Mouse (Mus musculus): ENCODE results near the gene Jmy.

The Jmy gene

DNA sequence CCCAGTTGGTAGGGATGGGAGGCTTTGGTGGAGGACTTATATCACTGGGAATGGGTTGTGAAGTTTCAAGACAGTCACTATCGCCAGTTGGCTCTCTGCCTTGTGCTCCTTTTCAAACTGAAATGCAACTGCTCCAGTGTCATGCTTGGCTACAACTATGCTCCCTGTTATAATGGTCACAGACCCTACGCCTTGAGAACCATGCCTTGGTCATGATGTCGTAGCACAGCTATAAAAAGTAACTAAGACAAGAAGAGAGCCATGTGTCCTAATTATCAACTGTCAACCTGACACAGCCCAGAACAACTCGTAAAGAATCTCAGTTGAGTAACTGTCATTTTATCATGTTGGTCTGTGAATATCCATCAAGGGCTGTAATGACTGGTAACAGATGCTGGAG, 41.0 kb downstream of the Jmy start:
- no peak for DNase-seq (ENCODE audit: low read depth, low spot score)

DNA sequence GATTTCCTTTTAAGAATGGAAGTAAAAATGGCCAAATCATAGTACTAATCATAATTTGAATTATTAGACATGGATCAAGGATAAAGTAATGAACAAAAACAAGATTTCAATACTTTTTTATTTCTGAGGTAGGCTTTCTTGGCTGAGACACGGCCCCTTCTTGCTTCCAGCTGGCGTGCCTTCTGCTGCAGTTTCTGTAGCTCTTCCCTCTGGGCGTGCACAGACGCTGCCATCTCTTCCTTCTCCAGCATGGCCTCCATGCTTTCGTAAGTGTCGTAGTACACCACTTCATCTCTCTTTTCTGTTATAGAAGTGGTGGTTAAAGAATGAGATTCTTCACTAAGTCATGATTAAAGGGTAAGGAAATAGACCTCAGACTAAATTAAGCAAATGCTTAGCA, 46.3 kb downstream of the Jmy start:
- no peak for DNase-seq (ENCODE audit: low read depth, low spot score)

DNA sequence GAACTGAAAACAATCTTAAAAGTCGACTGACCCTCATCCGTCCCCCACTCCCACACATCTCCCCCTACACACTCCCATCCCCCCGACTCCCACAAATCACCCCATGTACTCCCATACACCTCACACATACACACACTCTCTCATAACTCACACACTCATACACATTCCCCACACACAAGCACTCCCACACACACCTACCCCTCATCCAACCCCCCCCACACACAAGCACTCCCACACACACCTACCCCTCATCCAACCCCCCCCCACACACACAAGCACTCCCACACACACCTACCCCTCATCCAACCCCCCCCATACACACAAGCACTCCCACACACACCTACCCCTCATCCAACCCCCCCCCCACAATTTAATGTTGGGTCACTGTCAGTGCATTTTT, 59.4 kb downstream of the Jmy start:
- DNase-seq (ENCODE audit: low read depth, low spot score), result no peak

DNA sequence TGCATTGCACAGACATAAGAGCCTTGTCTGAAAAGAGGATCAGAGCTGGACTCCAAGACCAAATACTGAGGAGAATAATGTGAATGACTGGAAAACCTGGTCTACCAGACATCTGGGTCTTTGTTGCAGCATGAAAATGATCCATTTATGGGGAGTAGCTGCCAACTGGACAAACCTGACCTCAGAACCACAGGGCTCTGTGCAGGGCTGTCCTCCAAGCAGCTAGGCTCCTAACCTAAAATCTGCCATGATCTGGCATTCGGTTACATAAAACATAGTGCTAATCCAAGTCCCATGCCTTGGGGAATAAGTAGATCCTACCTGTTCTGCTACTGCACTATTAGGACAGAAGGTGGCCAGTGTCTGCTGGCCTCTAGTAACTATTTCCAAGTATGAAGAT, 70.4 kb downstream of the Jmy start:
- no peak for DNase-seq (ENCODE audit: low read depth, low spot score)

DNA sequence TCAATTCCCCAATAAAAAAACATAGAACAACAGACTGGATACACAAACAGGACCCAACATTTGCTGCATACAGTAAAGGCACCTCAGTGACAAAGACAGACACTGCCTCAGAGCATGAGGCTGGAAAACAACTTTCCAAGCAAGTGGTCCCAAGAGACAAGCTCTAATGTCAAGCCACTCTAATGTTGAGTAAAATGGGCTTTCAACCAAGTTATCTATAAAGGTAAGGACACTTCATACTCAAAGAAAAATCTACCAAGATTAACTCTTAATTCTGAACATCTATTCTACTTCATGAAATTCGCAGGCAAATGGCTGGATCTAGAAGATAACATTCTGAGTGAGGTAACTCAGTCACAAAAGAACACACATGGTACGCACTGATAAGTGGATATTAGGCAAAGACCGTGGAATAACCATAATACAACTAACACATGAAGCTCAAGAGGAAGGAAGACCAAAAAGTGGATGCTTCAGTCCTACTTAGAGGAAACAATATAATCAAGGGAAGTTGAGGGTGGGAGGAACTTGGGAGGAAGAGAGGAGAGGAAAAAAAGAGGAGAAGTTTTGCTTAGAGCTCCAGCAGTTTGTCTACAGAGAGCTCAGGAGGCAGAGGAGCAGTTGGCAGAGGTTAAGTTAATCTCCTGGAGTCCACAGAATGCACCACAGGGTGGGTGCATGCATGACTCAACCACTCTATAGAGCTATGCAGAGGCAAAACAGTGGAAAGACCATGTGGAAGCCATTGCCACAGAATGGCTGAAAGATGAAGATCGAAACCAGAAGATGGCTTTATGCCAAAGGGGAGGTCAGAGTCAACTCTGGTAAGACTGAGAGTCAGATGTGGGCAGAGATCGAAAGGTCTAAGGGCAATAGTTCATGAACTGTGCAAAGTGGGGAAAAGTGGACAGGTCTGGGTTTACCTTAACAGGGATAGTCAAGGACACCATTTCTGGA, 71.4 kb downstream of the Jmy start:
- DNase-seq (ENCODE audit: low read depth, low spot score), result no peak

DNA sequence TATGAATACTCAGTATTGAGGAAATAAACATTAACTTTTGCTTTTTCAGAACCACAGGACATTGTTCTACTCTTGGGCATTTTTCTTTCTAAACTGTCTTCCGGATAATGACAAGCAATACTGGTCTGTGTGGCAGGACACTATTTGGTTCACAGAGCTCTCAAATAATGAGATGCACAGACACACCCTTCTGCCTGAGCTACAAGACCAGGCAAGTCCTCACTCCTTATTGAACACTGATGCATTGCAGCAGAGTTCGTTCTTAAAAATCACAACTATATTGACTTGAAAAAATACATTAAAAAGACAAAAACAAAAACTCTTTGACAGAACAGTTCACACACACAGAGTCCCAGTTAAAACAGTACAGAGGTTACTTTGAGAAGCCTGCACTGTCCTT, 76.4 kb downstream of the Jmy start:
- DNase-seq (ENCODE audit: low read depth, low spot score), result no peak

DNA sequence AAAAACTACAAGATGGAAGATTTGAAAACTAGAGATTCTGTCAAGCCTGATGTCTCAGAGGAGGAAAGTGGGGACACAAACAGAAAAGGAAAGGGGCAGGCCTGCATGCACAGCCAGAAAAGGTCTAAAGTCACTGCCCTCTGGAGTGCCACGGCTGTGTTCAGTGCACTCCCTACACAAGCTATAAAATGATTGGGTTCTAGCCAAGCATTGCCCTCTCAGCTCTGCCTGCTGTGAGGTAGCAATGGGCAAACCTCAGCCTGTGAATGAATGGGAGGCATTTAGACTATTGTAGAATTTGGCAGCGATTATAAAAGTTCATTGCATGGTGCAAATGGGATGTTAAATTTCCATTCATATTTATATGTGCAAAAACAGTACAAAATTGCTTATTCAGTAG, 79.8 kb downstream of the Jmy start:
- no peak for DNase-seq (ENCODE audit: low read depth, low spot score)

DNA sequence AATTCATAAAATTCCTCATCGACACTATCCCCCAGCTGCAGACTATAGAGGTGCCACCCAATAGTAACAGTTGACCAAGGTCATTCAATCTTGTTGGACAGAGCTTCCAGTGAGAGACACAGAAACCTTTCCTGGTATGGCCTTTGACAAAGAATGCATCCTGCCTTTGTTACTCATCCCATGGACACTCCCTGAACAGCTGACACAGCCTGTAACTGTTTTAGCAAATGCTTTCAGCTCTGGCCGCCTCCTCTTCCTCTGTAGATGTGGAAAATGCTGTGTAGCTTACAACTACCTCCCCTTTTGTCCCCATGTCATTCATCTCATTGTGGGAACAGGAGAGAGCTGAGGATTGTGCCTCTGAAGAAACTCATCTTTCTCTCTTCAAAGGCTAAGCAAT, 81.3 kb downstream of the Jmy start:
- no peak for DNase-seq (ENCODE audit: low read depth, low spot score)

DNA sequence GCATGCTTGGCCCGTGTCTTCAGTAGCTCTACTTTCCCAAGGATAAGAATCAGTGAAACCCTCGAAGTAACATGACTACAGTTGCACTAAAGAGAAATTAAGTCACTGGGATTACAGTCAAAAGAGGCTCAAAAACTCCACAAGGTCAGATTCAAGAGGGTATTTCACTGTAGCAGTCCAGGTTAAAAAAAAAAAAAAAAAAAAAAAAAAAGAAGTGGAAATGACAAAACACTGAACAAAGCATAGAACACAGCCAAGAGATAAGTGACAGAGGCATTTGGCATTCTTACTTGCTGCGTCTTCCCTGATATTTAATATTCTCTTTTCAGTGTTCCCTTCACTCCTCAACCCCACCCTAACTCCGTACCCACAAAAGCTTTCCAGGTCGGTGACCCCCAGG, 84.6 kb downstream of the Jmy start:
- no peak for DNase-seq (ENCODE audit: low read depth, low spot score)

DNA sequence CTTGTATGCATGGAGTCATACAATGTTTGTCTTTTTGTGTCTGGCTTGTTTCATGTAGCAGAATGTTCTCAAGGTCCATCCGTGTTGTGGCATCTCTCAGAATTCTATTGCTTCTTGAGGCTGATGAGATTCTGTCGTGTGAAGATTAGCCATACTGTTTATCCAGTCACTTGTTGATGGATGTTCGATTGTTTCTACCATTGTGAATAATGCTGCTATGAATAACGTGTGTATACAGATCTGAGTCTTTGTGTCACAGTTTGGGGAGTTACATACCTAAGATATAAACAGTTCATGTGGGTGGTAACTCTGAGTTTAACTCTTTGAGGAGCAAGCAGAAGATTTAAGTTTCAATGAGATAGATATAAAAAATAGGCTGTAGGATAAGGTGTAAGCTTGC, 89.3 kb downstream of the Jmy start:
- no peak for DNase-seq (ENCODE audit: low read depth, low spot score)

DNA sequence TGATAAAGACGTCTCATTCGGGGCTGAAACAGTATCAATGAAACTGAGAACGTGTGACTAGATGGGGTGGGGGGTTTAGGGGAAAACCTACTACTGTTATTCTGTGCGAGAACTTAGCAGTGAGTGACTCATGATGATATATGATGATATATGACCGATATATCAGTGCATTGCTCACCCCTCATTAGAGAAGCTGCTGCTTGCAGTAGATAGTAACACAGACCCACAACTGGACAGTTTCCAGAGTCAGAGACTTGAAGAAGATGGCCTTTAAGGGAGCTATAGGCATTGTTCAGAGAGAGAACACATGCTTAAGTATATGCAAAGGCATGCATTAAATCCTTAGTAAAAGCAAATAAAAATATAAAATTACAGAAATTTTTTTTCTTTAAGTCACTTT, 92.8 kb downstream of the Jmy start:
- no peak for DNase-seq (ENCODE audit: low read depth, low spot score)

DNA sequence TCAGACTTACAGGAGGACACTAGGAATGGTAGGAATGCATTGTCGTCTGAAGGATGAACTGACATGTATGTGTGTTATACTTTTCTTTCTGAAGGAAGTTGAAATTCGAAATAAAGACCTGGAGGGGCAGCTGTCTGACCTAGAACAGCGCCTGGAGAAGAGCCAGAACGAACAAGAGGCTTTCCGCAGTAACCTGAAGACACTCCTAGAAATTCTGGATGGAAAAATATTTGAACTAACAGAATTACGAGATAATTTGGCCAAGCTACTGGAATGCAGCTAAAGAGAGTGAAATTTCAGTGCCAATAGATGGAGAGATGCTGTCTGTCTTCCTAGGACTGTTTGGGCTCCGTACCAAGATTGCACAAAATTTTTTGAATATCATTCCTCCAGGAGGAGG, 97.7 kb downstream of the Jmy start:
- no peak for DNase-seq (ENCODE audit: low read depth, low spot score)

DNA sequence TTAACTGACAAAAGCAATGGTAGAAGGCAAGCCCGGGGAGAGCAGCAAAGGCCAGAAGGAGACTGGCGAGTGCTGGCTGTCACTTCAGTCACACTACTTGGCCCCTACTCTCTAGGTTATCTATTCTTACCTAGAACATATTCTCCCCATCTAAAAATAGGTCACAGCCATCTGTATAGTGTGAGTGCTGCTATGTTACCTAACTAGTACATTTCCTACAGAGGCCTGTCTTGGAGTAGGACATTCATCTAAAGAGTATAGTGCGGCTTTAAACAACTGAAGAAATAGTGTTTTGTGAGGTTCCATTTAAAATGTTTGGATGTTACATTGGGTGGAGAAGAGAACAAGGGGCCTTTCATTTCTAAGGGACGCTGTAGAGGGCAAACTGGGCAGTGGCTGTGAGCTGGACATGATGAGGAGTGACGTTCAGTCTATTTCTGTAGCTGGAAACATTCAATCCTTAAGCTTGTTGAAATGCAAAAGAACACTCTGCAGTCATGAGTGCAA, 99.8 kb downstream of the Jmy start:
- no peak for DNase-seq (ENCODE audit: low read depth, low spot score)

DNA sequence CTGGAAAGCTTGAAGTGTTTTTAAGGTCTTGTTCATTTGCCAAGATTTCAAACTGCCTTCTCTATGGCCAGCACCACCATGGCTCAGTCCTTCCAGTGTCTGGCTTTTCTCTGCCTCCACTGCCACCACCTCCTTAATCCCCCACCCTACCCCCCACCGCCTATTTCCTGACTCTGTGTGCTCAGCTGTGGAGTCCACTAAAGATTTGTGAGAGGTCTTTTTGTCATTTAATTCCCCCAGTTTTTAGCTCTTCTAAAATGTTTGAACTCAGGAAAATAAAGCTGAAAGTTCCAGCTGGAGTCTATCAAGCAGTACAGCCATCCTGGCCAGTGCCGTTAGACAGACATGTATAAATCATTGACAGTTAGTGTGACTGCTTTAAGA, 110.4 kb downstream of the Jmy start:
- peak; percentile 9 for DNase-seq (ENCODE audit: low read depth, low spot score)

DNA sequence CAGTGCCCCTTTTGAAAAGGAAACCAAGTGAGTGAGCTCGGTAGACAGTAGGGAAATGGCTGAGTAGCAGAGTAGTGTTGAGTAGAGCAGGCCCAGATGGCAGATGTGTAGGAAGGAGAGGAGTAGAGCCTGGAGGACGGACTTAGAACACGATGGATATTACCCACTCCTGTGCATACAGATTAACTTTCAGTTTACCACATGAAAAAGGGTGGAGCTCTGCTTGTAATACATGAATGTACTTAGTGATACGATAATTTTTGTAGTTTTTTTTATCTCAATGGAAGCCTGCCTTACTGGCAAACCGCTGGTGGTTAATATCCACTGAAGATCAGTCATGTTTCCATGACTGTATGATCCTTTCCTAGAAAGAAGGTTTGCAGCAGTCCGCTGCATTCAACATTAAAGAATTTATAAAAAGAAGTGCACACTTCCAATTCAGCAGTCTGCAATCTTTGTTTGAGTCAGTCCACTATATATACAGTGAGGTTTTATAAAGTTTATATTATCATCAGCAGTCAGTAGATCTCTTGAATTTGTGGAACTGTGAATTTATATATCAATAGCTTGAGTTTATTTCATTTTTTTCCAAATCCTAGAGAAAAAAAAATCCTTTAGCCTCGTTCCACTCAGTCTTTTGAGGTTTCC, 110.9 kb downstream of the Jmy start:
- no peak for DNase-seq (ENCODE audit: low read depth, low spot score)

DNA sequence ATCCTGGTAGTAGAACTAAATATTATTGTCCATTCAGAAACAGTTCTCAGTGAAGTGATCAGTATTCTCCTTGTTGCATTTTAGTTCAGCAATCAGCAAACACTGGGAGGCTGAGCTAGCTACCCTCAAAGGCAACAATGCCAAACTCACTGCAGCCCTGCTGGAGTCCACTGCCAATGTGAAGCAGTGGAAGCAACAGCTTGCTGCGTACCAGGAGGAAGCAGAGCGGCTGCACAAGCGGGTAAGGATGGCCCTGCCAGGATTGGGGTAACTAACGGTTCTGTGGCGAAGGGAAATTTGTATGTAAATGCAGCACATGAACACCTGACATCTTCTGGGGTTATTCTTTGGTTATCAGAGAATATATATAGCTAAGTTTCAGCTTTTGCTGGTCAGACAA, 112.2 kb downstream of the Jmy start:
- no peak for DNase-seq (ENCODE audit: low read depth, low spot score)

DNA sequence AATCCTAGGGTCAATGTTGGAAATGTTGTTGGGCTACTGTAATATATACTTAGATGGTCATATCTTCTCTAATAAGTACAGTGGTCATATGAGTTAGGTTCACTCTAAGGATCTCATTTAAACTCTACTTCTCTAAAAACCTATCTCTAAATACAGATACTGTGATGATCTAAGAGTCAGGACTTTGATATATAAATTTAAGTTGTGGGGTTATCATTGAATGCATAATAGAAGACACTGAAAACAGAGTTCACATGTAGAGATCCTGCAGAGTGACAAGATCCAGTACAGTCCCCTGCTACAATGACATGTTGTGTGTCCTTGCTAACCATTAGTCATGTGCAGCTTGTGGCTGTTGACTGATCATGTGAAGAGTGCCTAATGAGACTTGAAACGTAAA, 114.5 kb downstream of the Jmy start:
- no peak for DNase-seq (ENCODE audit: low read depth, low spot score)

DNA sequence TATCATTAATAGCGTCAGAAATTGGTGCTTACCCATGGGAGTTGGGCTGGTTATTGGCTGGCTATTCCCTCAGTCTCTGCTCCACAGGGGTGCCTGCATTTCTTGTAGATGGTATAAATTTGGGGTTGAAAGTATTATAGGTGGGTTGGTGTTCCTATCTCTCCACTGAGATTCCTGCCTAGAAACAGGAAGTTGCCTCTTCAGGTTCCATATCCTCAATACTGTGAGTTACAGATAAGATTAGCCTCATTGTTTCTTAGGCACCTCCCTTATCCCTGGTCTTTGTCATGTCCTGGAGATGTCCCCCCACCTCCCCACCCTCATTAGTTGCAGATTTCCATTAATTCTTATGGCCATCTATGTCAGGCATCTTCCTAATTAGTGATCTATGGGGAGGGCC, 115.1 kb downstream of the Jmy start:
- DNase-seq (ENCODE audit: low read depth, low spot score), result no peak

DNA sequence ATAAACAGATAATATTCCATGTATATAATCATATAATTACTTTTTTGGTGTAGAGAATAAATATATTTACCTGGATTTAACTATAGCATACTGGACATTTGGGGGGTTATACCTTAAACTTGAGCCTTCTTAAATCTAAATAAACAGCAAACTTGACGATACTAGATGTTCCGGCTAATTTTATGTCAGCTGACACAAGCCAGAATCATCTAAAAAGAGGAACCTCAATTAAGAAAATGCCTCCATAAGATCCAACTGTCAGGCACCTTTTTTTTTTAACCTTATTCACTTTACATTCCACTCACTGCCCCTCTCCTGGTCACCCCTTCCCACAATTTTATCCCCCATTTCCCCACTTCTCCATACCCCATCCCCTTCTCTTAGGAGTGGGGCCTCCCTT, 116.0 kb downstream of the Jmy start:
- DNase-seq (ENCODE audit: low read depth, low spot score), result no peak

DNA sequence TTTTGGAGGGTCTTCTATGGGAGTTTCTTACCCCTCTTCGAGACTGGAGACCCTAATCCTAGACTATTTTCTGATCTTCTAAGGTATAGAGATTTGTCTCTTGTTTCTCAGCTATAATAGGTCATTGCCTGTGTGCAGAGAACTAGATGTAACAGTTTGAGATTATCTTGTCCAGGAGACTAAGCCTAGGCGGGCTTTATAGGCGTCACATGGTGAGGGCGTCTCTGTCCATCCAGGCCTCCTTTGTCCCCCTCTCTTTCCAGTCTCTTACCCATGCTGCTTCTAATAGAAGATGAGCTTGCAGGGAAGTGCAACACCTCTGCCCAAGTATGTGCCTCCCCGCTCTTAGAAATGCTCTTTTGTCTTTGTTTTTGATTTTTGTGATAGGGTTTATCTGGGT, 116.5 kb downstream of the Jmy start:
- DNase-seq (ENCODE audit: low read depth, low spot score), result no peak

DNA sequence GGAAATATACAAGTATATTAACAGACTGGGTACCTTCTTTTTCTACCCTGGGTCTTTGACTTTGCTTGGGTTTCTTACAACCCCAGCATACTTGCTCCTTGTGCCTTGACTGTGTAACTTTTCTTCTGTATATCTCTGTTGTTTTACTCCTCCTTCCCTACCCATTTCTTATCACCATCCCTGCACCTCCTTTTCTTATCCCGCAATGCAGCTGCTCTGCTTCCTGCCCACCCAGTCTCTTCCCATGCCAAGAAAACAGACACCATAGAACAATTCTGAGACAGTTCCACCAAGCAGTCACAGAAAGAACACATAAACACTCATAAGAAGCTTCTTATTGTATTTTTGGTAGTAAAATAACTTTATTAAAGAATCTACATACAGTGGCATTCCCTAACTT, 118.3 kb downstream of the Jmy start:
- no peak for DNase-seq (ENCODE audit: low read depth, low spot score)

DNA sequence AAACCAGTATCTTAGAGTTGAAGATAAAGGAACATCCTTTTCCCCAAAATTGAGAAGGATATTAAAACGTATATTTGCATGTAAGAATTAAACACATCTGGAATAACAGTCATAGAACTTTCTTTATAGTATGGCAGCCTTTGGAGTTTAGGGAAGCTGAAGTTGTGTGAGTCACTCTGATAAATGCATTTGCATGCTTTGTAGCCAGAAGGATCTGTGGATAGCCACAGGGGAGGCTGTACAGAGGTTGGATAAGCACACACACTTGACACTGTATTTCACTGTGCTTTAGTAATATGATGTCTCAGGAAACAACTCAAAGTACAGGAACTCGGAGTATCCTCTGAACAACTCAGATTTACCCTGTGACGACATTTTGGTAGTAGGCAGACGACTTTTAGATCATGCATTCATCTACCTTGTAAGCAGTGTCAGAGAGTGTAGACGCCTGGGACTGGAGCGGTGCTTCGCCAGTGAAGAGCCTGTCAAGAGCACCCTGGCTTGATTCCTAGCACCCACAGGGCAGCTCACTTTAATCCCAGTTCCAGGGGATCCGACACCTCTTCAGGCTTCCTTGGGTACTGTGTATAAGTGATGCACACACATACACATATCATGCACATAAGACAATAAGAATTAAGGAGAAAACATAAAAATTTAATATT, 119.1 kb downstream of the Jmy start:
- DNase-seq (ENCODE audit: low read depth, low spot score), result no peak

All from embryo, embryonic 11.5 days (tissue).